Mouse (Mus musculus) lung, postnatal 4 days (tissue): ENCODE measurements around the gene Vmn2r45.
"Not testable (repeated sequence)": the region's sequence is repeated elsewhere in the genome, so short reads cannot be mapped to it uniquely, and the experiment has no call there.

ENCODE experiments used
- DNase-seq, 2 experiments: peaks; one replicate each; pipeline ENCODE4 v3.0.0; 2021

The Vmn2r45 gene

GRCm38 (mm10) chr7:8488975-8489374 lies at the start of gene Vmn2r45:
Gene Vmn2r45 (minus strand): TSS chr7:8489075.
- not testable (repeated sequence) for DNase-seq
